Mouse (Mus musculus) spleen, postnatal 36 days (tissue): ENCODE data around the gene Hhex.

Experiments
- DNase-seq, 2 experiments: peaks; one replicate each; pipeline ENCODE4 v3.0.0; 2022; ENCODE audit warnings: low spot score in 2 of 2, mixed read lengths in 1 of 2

Gene Hhex

GRCm38 (mm10) chr19:37434263-37434951, at the start of gene Hhex:
Gene Hhex, plus strand, starts transcription at chr19:37434810.
- DNase-seq: peak; percentile 91 to 94

GRCm38 (mm10) chr19:37386126-37386525, 48.5 kb upstream of the Hhex start:
- DNase-seq: no peak

GRCm38 (mm10) chr19:37391869-37392268, 42.7 kb upstream of the Hhex start:
- DNase-seq: no peak

- DNase-seq: no peak
Measured at GRCm38 (mm10) chr19:37396279-37396678, 38.3 kb upstream of the Hhex start.

GRCm38 (mm10) chr19:37400936-37401335, 33.7 kb upstream of the Hhex start:
- no peak for DNase-seq

GRCm38 (mm10) chr19:37418294-37418693, 16.3 kb upstream of the Hhex start:
- peak; percentile 58 to 65 for DNase-seq

- DNase-seq: peak; percentile 72 to 81
Measured at GRCm38 (mm10) chr19:37419613-37420012, 15.0 kb upstream of the Hhex start.

GRCm38 (mm10) chr19:37428589-37428988, 6.0 kb upstream of the Hhex start:
- no peak for DNase-seq

- no peak for DNase-seq
Measured at GRCm38 (mm10) chr19:37431139-37431756, 3.4 kb upstream of the Hhex start.

GRCm38 (mm10) chr19:37432868-37433570, 1.6 kb upstream of the Hhex start:
- no peak for DNase-seq

GRCm38 (mm10) chr19:37433895-37434262, 731 bp upstream of the Hhex start:
- DNase-seq: peak in 1 of 2 experiments; percentile 32

- DNase-seq: peak; percentile 74
Measured at GRCm38 (mm10) chr19:37435041-37435852, 637 bp downstream of the Hhex start.

GRCm38 (mm10) chr19:37435853-37436174, 1.2 kb downstream of the Hhex start:
- no peak for DNase-seq

- peak; percentile 68 to 75 for DNase-seq
Measured at GRCm38 (mm10) chr19:37436514-37437288, 2.1 kb downstream of the Hhex start.

GRCm38 (mm10) chr19:37437289-37437606, 2.6 kb downstream of the Hhex start:
- DNase-seq: peak; percentile 13 to 26

GRCm38 (mm10) chr19:37440181-37440580, 5.6 kb downstream of the Hhex start:
- DNase-seq: no peak

- DNase-seq: no peak
Measured at GRCm38 (mm10) chr19:37440708-37441475, 6.3 kb downstream of the Hhex start.

- no peak for DNase-seq
Measured at GRCm38 (mm10) chr19:37442524-37443286, 8.1 kb downstream of the Hhex start.

- no peak for DNase-seq
Measured at GRCm38 (mm10) chr19:37443631-37444140, 9.1 kb downstream of the Hhex start.

- DNase-seq: peak in 1 of 2 experiments; percentile 15
Measured at GRCm38 (mm10) chr19:37448212-37448611, 13.6 kb downstream of the Hhex start.
